Mouse (Mus musculus) liver (tissue): ENCODE measurements around the gene Sox12.

Source experiments
- DNase-seq: peaks from one replicate; pipeline ENCODE4 v3.0.0-alpha.2; 2020; ENCODE audit warnings: mixed read lengths

Sox12 gene

DNA sequence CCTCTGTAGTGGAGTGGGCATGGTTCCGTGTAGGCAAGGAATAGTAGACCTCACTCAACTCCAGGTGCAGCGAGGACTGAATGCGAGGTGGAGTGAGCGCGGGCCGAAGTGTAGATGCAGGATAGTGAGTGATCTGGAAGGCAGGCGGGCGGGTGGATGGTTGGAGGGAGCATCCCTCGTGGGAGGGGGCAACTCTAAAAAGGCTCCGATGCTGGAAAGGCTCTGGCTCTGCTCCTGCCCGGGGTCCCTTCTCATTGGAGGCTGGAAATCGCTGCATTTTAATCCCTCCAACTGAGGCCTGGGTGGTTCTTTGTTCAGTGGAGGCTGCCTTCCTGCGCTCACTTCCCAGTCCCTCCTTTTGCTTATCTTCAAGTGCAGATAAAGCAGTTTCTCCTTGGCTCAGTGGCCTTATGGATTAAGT, 1.3 kb upstream of the Sox12 start:
- peak; percentile 40 for DNase-seq

DNA sequence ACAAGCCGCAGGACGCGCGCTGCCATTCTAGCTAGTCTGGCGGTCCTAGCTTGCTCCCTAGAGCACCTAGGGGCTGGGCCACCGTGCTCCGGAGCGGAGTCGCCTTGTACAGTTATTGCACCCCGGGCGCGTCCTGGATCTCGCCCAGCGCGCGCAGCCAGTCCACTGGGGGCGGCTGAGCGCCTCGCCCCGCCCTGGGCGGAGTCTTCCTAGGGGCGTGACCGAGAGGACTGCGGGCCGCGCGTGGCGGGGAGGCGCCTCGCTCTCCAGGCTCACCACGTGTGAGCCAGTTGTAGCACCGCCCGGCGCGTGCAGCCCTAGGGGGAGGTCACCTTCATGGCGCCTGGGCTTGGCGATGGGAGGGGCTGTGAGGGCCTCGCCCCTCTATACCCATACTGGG, 828 bp upstream of the Sox12 start:
- DNase-seq: peak; percentile 96

DNA sequence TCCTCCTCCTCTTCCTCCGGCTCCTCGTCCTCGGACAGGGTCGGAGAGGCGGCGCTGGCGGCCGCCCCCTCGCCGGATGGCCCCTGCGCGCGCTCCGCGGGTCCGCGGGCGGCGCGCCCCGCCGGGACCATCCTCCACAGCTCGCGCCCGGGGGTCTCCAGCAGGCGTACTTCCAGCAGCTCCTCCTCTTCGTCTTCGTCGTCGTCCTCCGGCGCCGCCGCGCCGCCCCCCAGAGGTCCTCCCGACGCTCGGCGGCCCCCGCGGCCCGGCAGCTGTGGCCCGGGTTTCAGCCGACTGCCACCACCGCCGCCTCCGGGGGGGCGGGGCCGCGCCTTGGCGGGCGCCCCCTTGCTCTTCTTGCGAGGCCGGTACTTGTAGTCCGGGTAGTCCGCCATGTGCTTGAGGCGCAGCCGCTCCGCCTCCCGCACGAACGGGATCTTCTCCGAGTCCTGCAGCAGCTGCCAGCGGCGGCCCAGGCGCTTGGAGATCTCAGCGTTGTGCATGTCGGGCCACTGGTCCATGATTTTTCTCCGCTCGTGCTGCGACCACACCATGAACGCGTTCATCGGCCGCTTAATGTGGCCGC, 766 bp downstream of the Sox12 start:
- DNase-seq: peak; percentile 80

DNA sequence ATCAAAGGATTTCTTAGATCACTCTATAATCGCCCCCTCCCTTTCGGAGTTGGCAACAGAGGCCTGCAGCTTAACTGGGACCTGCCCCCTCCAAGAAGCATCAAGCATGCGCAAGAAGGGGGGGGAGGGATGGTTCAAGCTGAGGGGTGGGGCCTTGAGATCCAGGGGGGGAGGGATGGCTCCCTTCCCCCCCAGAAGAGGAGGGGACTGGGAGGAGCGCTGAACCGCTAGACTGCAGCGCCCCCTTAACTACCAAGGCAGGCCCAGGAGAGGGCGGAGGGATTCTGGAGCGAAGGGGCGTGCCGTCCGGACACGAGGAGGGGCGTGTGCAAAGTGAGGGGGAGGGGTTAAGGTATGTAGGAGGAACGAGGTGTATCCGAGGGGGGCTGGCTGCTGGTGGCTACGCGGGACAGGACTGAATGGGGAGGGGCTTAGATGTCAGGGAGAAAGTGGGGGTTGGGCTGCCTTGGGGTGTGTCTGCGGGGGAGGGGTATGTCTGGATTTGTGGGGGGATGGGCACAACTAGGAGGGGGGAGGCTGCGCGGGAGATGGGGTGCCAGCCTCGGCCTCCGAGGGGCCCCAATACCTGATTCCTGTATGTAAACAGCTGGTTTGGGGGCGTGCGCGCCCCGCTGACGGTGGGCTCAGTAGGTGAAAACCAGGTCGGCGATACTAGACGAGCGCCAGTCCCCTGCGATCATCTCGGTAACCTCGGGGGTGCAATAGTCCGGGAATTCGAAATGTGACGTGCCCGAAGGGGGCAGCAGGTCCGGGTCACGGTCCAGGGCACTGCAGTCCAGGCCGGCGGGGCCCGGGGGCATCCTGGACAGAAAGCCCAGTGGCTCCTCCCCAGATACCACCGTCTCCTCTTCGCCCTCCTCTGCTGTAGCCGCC, 1.5 kb downstream of the Sox12 start:
- DNase-seq: peak; percentile 91

DNA sequence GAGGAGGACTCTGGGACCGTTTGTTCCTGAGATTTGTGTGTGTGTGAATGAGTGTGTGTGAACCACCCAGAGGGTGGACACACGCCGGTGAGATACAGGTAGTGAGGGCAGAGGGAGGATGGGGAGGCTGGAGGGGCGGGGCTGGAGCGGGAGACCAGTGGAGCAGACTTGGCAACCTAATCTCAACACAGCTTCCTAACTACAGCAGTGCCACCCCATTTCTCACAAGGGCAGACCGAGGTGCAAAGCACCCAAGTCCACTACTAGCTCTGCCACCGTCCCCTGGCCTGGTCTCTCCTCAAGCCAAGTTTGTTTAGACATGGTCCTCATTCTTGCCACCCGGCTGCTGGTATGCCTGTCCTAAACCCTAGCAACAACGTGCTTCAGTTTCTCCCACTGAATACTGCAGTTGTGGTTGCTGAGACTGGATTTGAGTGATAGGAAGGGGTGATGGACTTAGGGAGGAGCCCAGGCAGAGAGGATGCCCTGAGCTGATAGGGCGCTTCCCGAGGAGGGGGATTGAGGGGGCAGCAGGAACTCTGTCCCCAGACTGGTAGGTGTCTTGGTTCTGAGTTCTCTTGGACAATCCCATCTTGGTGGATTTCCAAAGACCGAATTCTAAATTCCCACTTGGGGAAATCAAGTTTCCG, 2.5 kb downstream of the Sox12 start:
- DNase-seq: no peak

DNA sequence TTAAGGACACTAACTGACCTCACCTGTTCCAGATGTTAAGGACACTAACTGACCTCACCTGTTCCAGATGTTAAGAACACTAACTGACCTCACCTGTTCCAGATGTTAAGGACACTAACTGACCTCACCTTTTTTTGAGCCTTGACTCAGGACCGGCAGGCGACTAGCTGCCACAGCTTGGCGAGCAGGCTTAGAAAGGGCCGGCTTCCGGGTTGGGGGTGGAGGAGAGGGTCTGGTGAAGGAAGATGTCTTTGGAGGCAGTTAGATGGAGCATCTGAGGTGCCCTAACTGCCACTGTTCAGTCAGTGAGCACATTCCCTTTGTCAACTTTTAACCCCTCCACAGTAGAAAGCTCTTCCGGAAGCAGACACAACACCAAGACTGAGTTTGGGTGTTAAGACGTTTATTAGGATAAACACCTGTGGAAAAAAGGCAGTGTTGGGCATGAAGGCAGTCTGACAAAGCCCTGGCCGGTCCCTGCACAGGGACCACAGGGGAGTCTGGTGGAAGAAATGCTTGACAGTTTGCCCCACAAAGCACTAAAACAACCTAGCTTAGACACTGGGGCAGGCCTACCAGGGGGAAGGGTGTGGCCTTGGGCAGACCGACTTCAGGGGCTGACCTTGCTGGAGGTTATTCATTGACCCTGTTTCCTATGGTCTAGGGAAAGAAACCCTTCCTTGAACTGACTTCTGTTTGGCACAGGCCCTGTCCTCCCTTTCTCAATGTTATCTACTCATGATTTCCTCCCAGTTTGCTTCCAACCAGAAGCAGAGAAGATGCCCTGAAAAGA, 4.4 kb downstream of the Sox12 start:
- no peak for DNase-seq

DNA sequence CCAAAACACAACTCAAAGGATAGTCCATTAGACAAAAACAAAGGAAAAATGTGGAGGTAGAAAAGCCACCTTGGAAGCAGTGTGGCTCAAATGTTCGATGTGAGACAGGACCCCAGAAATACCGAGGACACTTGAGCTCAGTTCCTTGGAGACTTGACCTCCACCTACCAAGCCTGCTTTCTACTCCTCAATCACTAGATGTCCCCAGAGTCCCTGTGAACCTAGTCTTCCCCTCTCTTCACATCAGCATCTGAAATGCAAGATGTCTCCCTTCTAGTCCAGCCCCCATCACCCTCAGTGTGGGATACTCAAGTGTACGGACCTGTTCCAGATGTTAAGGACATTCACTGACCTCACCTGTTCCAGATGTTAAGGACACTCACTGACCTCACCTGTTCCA, 5.1 kb downstream of the Sox12 start:
- DNase-seq: no peak

DNA sequence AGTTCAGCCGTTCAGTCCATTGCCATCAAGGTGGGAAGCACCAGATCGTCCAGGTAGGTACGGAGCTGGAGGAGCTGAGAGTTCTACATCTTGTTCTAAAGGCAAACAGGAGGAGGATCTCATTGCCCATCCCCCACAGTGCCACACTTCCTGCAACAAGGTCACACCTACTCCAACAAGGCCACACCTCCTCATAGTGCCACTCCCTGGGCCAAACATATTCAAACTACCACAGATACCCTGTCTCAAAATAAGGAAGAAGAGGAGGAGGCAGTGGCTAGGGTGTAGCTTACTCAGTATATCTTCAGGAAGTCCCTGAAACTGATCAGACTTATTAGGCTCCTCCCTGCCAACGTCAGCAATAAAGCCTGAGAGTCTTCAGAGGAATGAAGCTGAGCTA, 13.7 kb downstream of the Sox12 start:
- DNase-seq: no peak

DNA sequence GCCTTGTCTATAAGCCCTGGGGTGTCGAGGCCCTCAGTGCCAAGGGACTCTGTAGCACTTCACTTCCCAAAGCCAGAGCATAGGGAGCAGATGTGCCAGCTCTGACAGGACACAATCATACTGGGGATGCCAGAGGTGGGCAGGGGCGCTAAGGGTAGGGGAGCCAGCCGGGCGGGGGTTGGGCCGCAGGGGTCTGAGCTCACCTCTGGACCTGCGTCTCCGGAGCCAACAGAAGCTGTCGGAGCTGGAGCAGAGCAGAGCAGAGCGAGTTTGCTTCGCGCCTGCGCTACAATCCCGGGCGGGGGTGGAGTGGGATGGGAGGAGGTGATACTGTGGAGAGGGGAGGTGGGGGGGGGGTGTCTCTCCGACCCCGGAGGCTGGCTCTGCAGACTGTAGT, 21.5 kb downstream of the Sox12 start, which contains the start of gene Nrsn2:
TSS of gene Nrsn2 (minus strand) at position 294 of the 397 bp plus-strand sequence.
- no peak for DNase-seq

DNA sequence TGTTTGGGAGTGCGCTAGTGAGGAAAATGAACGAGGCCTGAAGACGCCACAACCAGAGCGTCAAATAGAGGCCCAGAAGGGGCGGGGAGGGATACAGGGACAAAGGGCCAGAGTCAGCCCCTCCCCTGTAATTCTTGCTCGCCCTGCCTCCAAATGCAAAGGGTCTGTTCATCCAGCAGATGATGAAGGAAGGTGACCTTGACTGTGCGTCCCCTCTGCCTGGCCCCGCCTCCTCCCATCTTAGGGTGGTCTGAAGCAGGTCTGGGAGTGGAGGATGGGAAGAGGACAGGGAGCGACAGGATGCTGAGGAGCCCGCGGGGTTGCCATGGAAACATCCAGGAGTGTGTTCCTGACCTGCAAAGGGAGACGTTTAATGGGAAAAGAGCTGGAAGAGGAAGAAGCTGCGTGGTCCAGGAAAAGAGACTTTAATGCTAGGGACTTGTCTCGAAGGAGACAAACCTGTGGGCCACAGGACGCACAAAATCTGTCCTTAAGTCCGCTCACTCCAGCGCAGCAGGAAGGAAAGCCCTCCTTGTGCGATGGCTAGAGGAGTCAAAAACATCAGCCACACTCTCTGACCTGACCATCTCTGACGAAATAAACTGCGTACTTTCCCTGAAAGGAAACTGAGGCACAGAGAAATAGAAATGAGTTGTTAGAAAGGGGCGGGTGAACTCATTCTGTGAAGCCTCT, 22.1 kb downstream of the Sox12 start:
- no peak for DNase-seq

DNA sequence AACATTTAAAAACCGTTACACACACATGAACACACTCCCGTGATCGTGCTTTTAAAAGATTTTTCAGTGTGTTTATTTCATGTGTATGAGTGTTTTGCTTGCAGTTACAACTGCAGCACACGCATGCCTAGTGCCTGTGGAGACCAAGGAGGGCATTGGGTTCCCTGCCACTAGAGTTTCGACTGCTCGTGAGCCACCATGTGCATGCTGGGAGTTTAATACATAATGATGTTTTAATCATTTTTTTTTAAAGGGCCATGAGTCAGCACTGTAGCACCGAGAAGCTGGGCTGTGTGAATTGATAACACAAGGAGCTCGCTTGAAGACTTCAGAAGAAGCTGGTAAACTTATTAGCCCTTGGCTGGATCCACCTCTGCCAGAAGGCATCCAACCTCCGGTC, 24.3 kb downstream of the Sox12 start:
- DNase-seq: no peak

DNA sequence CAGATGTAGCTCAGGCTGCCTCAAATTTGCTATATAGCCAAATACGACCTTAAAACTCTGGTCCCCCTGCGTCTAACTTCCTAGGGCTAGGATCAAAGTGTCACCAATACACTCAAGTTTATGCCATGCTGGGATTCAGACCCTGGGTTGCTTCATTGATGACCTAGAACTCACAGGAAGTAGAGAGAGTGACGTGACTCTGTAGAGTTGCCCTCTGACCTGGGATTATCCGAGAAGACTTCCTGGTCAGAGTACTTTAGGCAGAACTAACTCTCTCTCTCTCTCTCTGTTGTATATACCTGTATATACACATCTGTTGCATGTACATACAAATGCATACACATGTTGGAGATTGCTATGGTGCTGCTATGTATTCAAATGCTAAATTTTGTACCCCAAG, 25.2 kb downstream of the Sox12 start:
- no peak for DNase-seq

DNA sequence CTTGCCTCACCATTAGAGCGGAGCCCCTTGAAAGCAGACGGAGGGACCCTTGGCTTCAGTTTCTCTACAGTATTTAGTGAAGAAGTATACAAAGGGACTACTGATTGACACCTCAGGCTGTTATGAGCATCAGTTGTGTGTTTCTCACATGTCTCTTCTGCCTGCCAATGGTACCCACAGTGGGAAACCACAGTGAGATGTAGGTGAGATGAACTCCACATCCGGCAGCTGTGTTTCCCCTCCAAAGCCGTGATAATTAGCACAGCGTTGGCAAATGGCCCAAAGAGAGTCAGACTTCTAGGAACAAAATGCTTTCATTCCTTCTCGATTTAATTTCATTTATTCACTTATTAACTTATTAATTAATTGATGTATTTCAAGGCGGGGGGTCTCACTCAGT, 25.8 kb downstream of the Sox12 start:
- DNase-seq: no peak

DNA sequence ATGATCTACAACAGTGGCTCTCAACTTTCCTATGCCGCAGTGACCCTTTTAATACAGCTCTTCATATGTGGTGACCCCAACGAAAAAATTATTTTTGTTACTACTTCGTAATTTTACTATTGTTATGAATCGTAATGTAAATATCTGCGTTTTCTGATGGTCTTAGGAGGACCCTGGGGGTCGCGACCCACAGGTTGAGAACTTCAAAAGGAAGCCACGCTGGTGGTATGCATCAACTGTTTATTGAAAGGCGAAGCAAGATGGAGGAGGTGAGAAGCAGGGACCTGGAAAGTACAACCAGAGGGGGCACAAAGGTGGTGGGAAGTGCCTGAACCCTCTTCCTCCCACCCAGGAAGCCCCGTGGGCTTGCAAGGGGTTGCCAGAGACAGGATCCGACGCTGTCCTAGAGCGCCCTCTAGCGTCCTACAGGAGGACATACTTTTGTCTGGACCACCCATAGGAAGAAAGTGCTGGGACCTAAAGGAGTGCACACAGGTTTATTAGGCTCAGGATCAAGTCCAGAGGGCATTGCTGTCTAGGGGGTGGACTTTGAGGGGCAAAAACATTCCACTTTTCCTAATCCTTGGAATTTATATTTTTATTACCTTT, 29.2 kb downstream of the Sox12 start:
- DNase-seq: peak; percentile 62

DNA sequence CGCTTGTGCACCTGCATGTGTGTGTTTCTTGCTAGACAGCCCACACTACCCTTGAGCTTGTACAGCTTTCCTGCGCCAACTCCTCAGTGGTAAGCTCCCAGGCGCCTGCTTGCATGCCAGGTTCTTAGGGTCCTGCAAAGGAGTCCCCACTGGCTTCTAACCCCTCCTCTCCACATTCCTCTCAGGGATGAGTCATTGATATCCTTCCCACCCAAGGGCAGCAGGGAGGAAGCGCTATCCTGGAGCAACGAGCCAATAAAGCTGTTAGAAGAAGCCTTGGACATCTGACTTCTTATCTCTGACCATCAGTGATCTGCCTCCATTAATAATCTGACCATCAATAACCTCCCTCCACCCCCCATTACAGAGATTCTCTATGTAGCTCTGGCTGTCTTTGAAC, 29.9 kb downstream of the Sox12 start:
- DNase-seq: no peak

DNA sequence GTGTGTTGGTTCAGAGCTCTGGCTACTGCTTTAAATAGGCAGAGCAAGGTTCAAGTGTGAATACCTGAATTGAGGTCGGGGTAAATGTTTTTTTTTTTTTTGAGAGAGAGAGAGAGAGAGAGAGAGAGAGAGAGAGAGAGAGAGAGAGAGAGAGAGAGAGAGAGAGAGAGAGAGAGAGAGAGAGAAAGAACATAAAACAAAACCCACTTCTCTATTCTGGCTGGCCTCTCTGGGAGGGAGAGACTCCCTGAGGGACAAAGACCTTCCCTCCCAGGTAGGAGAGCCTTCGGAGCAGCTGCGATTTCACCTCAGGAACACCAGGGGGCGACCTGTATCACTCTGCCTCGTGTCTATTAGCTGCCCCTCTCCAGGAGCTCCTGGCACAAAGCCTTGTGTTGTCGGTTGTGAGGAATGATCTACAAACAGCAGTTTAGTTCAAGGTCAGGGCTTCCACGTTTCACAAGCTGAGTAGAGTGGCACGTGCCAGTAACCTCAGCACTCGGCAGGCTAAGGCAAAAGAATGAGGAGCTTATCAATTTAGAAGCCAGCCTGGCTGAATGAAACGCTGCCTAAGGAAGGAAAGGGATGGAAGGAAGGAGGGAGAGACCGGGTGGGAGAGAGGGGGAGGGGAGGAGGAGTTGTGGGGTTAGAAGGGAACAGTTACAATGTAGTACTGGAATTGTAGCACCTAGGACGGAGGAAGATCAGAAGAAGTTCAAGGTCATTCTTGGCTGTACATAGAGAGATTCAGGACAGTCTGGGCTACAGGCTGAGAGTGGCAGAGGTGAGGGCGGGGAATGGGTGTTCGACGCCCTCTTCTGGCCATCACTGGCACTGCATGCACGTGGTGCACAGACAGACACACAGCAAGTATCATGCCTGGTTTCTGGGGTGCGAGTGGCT, 34.4 kb downstream of the Sox12 start:
- peak; percentile 76 for DNase-seq

DNA sequence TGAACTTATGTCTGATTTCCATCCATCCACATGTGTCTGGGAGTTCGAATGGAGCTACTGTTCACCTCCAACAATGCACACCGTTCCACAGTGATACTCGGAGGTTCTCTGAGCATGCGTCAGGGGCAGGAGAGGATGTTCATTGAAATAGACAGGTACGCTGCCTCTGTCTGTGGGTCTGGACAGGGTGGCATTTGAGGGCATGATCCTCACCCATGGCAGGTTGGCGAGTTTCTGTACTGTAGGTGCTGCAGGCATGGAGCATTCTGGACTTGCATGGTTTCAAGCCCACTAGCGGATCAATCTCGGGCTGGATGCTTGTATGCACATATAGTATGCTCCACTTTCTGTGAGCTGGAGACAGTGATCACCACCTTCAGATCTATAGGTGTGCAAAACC, 36.7 kb downstream of the Sox12 start:
- DNase-seq: no peak

DNA sequence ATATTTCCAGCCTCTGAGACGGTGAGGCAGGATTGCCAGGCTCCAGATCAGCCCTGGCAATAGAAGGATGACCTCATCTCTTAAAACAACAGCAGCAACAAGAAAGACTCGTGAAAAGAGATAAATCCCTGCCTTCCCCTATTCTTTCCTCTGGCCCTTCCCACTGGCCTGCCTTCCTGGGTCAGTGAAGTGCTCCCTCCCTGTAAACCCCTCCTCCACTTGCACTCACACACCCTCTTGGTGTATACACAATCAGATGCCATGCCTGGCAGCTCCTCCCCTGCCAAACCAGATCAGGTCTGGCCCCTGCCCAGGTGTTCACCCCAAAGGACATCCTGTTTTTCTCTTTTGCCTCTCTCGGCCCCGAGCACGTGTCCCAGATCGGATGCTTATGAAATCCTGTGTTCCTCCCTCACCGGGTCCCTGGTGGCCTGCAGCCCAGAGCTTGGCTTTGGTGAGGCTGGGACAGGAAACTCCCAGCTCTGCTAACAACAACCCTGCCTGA, 37.5 kb downstream of the Sox12 start:
- no peak for DNase-seq

DNA sequence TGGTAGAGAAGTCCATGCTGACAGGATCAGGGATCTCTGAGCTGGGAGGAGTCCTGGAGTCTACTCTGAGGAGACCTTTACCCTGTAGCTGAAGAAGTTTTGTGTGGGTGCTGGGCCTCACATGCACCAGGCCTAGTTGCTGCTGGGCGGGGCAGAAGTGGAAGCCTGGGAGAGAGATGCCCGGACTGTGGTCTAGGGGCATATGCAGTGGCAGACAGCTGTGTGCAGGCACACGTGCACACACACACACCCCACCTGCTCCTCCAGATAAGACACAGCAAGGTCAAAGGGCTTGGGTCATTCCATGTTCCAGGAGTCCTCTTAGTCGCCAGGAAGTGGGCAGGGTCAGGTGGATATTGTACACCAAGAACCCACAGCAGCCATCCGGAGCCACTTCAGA, 38.2 kb downstream of the Sox12 start:
- DNase-seq: no peak

DNA sequence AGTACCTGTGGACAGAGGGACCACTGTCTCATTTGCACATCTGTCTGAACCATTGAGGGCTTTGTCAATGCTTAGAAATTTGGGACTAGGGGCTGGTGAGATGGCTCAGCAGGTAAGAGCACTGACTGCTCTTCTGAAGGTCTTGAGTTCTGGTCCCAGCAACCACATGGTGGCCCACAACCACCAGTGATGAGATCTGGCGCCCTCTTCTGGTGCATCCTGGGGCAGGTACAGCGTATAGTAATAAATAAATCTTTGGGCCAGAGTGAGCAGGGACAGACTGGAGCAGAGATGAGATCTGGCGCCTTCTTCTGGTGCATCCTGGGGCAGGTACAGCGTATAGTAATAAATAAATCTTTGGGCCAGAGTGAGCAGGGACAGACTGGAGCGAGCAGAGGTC, 38.9 kb downstream of the Sox12 start:
- peak; percentile 49 for DNase-seq

DNA sequence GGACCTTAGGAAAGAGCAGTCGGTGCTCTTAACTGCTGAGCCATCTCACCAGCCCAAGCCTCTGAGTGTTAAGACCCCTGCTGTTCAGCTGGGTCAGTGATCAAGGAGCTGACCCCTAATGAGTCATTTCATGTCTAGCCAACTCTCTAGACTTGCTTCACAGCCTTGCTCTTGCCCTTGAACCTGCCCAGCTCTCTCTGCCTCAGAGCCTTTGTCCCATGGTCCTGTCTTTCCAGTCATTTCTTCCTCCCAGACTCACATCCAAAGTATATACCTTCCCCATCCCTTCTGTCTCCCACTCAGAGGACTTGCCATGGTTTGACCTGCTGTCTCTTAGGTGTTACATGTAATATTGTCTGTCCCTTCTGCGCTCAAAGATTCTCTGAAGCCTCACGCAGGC, 40.6 kb downstream of the Sox12 start:
- no peak for DNase-seq
